Mouse (Mus musculus): ENCODE results near the gene Plch2. TPM values are rescaled to one million over a fixed set of nuclear protein-coding genes. Genes with fewer than 3 reads are reported as not detected.

Gene Plch2
- total and polyA plus RNA-seq, 3 experiments, result 0.40 to 4.8 (median 0.83) TPM

GRCm38 (mm10) chr4:155020813-155021212 is 35.8 kb downstream of the Plch2 start:
- no peak for DNase-seq

DNA sequence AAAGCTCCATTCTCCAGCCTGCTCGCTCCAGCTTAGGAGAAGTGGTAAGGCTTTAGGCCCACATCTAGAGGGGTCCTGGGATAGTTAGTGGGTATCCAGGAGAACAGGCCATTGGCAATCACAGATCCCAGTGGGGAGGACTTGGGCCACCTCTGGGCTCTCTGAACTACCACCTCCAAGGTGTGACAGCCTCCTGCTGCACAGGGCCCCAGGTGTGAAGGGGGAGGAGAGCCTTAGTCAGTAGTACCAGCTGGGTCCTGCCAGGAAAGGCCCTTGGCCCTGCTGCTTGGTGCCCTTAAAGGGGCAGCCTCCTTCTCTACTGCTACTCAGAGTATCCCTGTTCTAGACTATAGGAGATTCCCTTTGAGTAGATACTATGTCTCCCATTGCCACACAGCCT is 36.4 kb downstream of the Plch2 start:
- DNase-seq, result no peak

GRCm38 (mm10) chr4:155019336-155019847 is 37.2 kb downstream of the Plch2 start:
- DNase-seq, result peak; percentile 13

DNA sequence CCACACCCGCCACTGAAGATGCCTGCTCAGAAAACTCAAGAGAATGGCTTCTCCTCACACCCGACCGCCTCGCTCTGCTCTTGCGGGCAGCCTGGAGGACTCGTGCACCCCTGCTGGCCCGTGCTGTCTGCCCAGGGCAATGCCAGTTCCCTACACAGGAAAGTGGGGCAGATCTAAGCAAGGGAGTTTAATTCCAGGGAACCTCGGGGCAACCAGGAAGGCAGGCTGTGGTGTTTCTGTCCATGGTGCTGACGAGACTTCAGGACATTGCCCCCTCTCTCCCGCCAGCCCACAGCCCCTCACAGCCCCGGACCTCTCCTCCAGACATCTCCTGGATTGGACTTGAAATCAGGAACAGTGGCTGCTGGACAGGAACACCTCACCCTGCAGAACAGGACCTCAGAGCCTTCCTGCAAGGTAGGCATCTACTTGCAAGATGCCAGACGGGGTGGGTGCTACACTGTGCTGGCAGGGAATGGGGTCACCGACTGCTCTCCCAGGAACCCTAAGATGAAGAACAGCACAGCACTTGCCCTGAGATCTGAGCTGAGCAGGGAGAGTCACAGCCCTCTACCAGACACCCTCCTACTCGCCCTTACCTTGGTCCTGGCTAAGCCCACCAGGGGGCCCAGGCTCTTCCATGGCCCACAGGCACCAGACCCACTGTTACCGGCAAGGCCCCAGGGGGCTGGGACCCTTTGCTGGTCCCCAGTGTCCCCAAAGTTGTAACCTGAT is 37.8 kb downstream of the Plch2 start:
- DNase-seq, result peak; percentile 14

DNA sequence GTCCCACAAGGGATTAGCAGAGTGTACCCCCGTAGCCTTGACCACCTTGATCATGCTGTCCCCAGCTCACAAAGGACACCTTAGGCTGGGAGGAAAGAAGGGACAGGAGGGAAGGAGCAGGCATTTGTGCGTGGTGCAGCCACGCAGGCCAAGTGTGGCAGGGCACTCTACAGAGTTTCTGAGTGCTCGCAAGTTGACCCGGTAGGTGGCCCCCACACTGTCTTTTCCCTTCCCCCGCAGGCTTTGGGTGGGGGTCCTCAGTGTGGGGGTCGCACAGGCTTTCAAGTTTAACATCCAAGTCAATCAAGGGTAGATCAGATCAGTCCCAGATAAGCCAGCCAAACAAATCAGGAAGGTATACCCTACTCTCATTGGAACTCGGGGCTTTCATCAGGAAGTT is 38.5 kb downstream of the Plch2 start:
- DNase-seq, result no peak

DNA sequence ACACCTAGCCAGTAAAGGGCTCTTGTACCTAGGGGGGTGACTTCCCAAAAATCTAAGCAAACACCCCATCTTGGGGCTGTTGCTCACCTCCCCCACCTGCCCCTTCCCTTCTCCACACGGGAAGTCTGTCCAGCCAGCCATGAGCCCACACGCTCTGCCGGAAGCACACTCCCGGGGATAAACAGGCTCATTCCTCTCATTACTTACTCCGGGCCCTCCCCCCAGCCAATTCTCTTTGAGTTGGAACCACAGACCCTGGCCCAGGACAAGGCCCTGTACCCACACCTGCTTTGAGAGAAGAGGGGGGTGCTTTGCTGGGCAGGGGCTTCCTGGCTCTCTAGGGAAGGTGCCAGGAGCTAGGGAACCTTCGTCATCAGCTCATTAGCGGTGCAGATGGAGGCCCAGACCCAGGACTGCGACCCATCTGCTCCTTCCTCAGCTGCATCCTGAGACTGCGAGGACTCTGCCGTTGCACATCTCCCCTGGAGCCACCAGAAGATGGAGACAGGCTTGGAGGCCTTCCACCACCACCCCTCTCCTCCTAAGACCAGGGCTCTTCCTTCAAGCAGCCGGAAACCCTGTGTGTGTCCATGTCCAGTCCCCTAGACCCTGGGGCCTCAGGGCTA is 39.2 kb downstream of the Plch2 start:
- no peak for DNase-seq

DNA sequence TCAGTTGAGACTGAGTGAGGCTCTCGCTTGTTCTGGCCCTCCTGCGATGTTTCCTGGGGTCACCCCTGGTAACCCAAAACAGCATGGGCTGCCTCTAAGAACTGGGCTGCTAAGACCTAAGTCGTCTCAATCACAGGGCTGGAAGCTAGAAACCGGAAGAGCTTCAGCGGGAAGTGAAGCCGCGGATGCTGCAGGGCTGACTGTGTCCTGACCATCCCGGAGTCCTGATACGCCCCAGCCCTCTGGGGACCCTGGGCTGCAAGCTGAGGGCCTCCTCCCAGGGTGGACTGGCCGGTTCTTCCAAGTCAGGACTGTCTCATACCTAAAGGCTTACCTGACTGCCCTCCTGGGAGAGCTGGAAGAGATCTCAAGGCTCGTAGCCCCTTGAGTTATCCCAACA is 39.8 kb downstream of the Plch2 start:
- no peak for DNase-seq

DNA sequence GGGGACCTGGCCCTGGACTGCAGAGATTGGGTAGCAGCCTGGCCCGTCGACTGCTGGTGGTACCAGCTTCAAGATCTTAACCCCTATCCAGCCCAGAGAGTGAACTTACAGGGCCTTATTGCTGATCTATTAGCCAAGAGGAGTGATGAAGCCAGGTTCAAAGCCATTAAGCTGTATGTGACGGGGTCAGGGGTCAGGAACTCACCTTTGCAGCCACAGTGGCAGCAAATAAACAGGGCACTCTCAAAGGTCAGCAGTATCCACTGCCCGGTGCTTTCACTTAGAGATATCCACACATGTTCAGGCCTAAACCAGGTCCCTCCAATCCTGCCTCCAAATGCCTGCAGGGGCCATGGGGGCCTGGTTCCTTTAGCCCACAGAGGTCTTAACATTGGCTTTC is 41.0 kb downstream of the Plch2 start:
- no peak for DNase-seq

- no peak for DNase-seq
These were observed 41.8 kb downstream of the Plch2 start for GRCm38 (mm10) chr4:155014791-155015190.

DNA sequence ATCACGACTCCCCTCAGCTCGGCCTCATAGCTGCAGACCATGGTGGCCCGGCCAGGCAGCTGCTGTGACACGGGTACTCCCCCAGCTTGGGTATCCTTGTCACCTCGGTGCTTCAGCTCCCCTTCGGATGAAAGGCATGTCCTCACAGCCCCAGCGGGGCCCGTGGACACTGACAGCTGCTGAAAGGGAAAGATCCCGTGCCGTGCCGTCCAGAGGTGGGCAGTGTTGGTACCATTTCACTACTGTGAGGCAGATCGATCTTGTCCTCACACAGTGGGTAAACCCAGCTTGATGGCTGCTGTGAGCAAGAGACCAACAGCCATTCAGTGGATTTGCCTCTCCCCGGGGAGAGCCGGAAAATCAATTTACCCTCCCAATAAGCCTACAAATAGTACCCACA is 42.3 kb downstream of the Plch2 start:
- DNase-seq, result no peak

- DNase-seq, result peak; percentile 49
These were observed 43.8 kb downstream of the Plch2 start for GRCm38 (mm10) chr4:155012788-155013187.

DNA sequence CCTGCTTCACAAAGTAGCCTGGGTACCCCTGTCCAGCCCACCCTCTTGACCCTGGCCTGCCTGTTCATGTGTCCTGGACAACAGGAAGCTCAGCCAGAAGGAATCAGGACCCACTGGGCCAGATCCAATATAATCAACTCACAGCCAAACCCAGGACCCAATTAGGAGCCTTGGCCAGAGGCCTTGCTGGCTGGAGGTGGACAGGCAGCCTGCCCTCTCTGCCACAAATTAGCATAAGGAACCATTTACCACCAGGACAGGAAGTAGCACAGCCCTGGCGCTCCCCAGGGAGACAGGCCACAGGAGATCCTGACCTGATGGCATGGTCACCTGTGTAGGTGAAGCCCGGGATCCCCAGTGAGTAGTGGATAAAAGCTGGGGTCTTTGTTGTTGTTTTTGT is 44.5 kb downstream of the Plch2 start:
- DNase-seq, result no peak

DNA sequence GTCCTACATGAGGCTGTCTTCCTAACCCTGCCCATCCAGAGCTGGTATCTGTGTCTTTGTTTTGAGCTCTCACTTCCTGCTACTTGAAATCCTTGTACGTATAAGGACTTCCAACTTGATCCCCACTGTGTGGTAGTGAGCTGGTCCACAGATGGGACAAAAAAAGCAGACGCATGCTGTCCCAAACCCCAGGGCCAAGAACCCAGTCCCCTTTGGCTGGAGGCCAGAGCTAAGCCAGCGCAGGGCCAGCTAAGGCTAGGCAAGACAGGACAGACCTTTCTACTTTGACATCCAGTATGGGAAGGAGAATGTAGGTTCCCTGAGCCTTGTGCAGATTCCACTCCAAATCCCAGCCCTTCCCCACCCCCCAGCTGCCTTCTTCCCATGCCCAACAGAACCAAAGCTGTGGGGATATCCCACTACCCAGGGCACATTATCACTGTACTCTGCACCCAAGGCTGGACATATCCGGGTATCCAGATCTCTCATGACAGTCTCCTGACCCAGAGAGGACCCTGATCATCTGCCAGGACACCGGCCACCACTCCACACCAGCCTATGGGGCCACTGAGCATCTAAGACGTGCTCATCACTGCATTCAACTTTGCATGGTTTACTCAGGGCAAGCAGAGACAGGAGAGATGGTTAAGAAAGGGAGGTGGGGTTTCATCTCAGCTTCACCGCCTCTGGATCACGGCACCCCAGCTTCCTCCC is 45.1 kb downstream of the Plch2 start:
- no peak for DNase-seq

- peak; percentile 52 for DNase-seq
These were observed 45.7 kb downstream of the Plch2 start for GRCm38 (mm10) chr4:155010870-155011269.

DNA sequence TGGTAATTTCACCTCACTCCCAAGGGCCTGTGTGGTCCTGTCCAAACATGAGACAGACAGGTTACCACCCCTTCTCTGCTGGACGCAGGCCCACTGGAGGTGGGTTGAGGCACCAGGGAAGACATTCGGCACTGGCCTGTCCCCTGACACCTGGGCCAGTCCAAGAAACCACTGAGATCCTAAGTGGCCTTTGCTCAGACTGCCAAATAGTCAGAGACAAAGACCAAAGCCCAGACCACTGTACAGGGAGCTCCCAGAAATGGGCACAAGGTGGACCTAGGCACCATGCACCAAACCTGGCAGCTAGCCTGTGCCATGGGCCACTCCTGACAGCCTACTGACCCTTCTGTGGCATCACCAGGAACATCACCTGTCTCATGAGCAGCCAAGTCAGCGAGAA is 47.4 kb downstream of the Plch2 start:
- DNase-seq, result no peak

DNA sequence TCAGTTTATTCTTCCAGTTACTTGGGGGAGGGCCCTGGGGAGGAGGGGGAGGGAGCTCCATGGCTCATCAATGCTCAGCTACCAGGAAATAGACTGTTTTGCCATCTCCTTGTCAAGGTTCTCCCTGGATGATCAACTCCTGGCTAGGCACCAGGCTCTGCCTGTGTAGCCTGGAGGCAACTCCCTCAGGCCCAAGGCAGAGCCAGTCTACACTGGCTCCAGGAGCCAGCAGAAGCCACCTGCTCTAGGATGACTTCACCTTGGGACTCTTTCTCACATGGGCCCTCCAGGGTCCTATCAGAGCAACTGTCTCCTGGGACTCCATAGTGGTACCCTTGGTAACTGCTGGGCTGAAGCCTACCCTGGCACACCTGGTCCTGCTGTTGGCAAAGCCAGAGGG is 48.5 kb downstream of the Plch2 start:
- no peak for DNase-seq

DNA sequence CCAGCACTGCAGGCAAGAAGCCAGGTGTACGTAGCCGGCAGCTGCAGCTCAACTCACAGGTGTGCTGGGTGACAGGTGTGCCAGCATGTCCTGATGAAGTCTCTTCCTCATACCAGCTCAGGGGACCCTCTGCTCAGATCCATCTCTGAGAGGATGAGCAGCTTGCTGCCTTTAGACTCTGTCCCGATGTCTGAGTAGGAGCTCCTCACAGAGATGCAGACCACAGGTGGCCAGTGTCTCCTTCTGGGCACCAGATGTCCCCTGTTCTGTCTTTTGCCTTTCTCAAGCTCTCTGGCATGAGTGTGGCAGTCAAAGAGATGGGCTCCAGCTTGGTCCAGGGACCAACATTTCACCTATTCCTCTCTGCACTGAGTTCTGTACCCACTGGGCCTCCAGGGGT is 48.9 kb downstream of the Plch2 start:
- DNase-seq, result no peak

DNA sequence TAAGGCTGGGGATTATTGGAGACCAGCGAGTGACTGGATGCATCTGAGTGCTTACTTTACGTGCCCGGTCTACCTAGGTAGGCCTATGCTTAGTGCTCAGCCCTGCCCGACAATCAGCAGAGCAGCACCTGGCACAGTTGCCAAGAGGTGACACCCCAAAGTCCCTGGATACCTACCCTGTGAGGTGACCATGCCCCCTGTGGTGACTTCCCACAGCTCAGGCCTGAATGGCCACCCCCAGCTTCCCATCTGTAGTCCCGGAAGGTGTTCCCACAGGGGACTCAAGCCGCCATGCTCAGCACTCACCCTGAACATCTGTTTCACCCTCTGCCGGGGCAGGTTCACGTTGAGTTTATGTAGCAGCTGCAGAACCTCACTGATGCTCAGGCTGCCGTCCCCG is 50.3 kb downstream of the Plch2 start:
- no peak for DNase-seq

DNA sequence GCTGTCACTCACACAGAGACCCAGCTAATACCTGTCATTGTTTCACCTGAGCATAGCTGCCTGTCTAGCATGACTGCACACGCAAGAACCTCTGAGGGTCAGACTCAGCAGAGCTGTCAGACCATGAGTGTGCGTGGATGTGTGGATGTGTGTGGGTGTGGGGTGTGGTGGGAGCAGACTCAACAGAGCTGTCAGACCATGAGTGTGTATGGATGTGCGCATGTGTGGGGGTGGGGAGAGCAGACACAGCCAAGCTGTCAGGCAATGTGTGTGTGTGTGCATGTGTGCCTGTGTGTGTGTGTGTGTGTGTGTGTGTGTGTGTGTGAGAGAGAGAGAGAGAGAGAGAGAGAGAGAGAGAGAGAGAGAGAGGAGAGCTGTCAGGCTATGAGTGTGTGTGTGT is 51.3 kb downstream of the Plch2 start:
- no peak for DNase-seq

GRCm38 (mm10) chr4:154999379-154999778 is 57.2 kb downstream of the Plch2 start:
- DNase-seq, result no peak

GRCm38 (mm10) chr4:154996572-154997154 is 59.9 kb downstream of the Plch2 start:
- DNase-seq, result no peak

DNA sequence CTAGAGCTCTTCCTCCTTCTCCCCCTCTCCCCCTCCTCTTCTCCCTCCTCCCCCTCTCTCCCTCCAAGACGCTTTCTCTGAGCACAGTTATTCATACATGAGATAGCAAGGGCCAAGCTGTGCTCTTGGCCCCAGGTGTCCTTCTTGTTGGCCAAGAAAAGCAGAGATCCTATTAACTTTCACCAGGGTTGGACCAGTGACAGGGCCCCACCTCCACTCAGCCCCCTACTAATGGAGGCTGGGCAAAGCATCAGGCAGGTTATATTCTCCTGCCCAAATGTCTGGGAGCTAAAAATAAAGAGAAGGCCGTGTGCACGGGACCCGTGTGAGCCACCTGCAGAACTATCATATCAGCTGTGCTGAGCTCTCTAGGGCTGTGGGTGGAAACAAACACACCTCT is 61.7 kb downstream of the Plch2 start:
- no peak for DNase-seq

DNA sequence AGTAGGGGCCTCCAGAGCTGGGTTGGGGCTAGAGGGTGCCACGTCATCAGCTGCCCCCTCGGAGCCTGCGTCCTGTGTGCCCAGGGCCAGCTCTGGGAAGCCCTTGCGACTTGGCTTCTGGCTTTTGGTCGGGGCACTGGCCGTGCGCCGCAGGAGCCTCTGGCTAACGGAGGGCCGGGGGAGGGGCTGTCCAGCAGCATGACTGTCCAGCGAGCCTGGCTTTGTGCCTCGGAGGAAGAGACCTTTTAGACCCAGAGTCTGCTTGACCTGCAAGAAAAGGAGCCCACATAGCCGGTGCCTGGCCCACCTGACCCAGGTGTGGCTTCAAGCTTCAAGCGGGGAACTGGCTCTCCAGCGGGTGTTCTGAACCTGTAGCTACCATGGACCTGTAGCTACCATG is 69.8 kb downstream of the Plch2 start:
- no peak for DNase-seq

All from adrenal gland, adult 2 months (tissue).